Mouse (Mus musculus) embryonic facial prominence, embryonic 14.5 days (tissue): ENCODE measurements at regions not wholly inside any gene's neighbourhood (a gene's known extent, or its start where the extent isn't known, plus 50 kb on each side); places are given as distances from the start of the nearest gene placed in this dataset.

Experiments used
- ATAC-seq: fragments of 200-750 bp; cut with Nextera tagmentation; 2 replicates; pipeline ENCODE4 v1.8.0; 2017; ENCODE audit warnings: low read depth, moderate number of reproducible peaks, moderate TSS enrichment
- DNase-seq: peaks from one replicate; pipeline ENCODE4 v3.0.0-alpha.2; 2015; ENCODE audit warnings: low spot score
- H3K27ac ChIP-seq: fragments of 300-500 bp; sonication (generic); replicated peaks from 2 replicates; pipeline ENCODE4 v1.5.1; 2014; ENCODE audit warnings: low read depth, mild to moderate bottlenecking, low read length, moderate library complexity
- H3K27me3 ChIP-seq: fragments of 300-500 bp; sonication (generic); replicated peaks from 2 replicates; pipeline ENCODE4 v1.6.1; 2014; ENCODE audit warnings: low read length; ENCODE audit not compliant: control insufficient read depth, insufficient read depth
- H3K36me3 ChIP-seq: fragments of 300-500 bp; sonication (generic); 2 replicates; pipeline ENCODE4 v1.6.1; 2014; ENCODE audit warnings: low read length, mixed read lengths; ENCODE audit not compliant: control insufficient read depth, insufficient read depth
- H3K4me1 ChIP-seq: fragments of 300-500 bp; sonication (generic); 2 replicates; pipeline ENCODE4 v1.6.1; 2014; ENCODE audit warnings: antibody characterized with exemption, low read length; ENCODE audit not compliant: control insufficient read depth, insufficient read depth
- H3K4me2 ChIP-seq: fragments of 300-500 bp; sonication (generic); 2 replicates; pipeline ENCODE4 v1.6.1; 2014; ENCODE audit warnings: low read depth, mild to moderate bottlenecking, low read length, moderate library complexity, mixed read lengths
- H3K4me3 ChIP-seq: fragments of 300-500 bp; sonication (generic); 2 replicates; pipeline ENCODE4 v1.5.1; 2014; ENCODE audit warnings: low read depth, mild to moderate bottlenecking, low read length
- H3K9ac ChIP-seq: fragments of 300-500 bp; sonication (generic); 2 replicates; pipeline ENCODE4 v1.6.1; 2014; ENCODE audit warnings: low read depth, mild to moderate bottlenecking, low read length, moderate library complexity, mixed read lengths
- H3K9me3 ChIP-seq: fragments of 300-500 bp; sonication (generic); 2 replicates; pipeline ENCODE4 v1.6.1; 2016; ENCODE audit warnings: low read length; ENCODE audit not compliant: control insufficient read depth
- WGBS: fragments of 180-500 bp; shearing (Covaris S2); extraction: QIAGEN DNeasy Blood & Tissue Kit; methylation state at CpG from one replicate; pipeline ENCODE4 v1.1.7; 2014; 5-methylcytosine and 5-hydroxymethylcytosine counted together

GRCm38 (mm10) chr14:103458340-103458739 is 54.8 kb upstream of the Scel start:
- Histone ChIP-seq H3K9me3 (no peaks in the 10 kb centered on the region), H3K4me2 (no peak overlapping the region), H3K9ac (no peak overlapping the region), H3K4me3 (no peak overlapping the region), H3K4me1 (no peaks in the 10 kb centered on the region), H3K36me3 (no peaks in the 10 kb centered on the region), H3K27ac (no peak overlapping the region), H3K27me3 (no peaks in the 10 kb centered on the region)
- ATAC-seq (no peak), DNase-seq (no peak)

- no peaks in the 10 kb centered on the region for H3K27me3 ChIP-seq
- DNase-seq, result no peak
- H3K4me1 ChIP-seq, result no peaks in the 10 kb centered on the region
- no peak overlapping the region for H3K4me2 ChIP-seq
- H3K4me3 ChIP-seq, result no peak overlapping the region
- WGBS, result 79% methylated on average over 1 of the region's 1 CpGs
- H3K27ac ChIP-seq, result no peak overlapping the region
- H3K36me3 ChIP-seq, result no peaks in the 10 kb centered on the region
- no peak overlapping the region for H3K9ac ChIP-seq
- ATAC-seq, result no peak
- no peaks in the 10 kb centered on the region for H3K9me3 ChIP-seq
Measured at GRCm38 (mm10) chr14:103456106-103456505, 57.0 kb upstream of the Scel start.

- H3K9ac ChIP-seq, result no peak overlapping the region
- no peak overlapping the region for H3K27ac ChIP-seq
- H3K4me3 ChIP-seq, result no peak overlapping the region
- H3K27me3 ChIP-seq, result no peaks in the 10 kb centered on the region
- DNase-seq (no peak), ATAC-seq (no peak)
- no peak overlapping the region for H3K4me2 ChIP-seq
- H3K36me3 ChIP-seq, result no peaks in the 10 kb centered on the region
- H3K9me3 ChIP-seq, result no peaks in the 10 kb centered on the region
- WGBS, result 83% methylated on average over 6 of the region's 6 CpGs
- no peaks in the 10 kb centered on the region for H3K4me1 ChIP-seq
Measured at GRCm38 (mm10) chr14:103450756-103451155, 62.4 kb upstream of the Scel start.

GRCm38 (mm10) chr14:103449447-103449846 is 63.7 kb upstream of the Scel start:
- ATAC-seq (no peak), DNase-seq (no peak)
- H3K9me3 ChIP-seq, result no peaks in the 10 kb centered on the region
- no peaks in the 10 kb centered on the region for H3K27me3 ChIP-seq
- no peaks in the 10 kb centered on the region for H3K36me3 ChIP-seq
- no peak overlapping the region for H3K4me3 ChIP-seq
- no peak overlapping the region for H3K27ac ChIP-seq
- WGBS, result 77% methylated on average over 5 of the region's 5 CpGs
- H3K4me2 ChIP-seq, result no peak overlapping the region
- no peak overlapping the region for H3K9ac ChIP-seq
- H3K4me1 ChIP-seq, result no peaks in the 10 kb centered on the region

- Histone ChIP-seq H3K27ac (no peak overlapping the region), H3K9ac (no peak overlapping the region), H3K27me3 (no peaks in the 10 kb centered on the region), H3K9me3 (no peaks in the 10 kb centered on the region), H3K4me3 (no peak overlapping the region), H3K4me2 (no peak overlapping the region), H3K36me3 (no peaks in the 10 kb centered on the region), H3K4me1 (no peaks in the 10 kb centered on the region)
- no peak for ATAC-seq
- WGBS, result 67% methylated on average over 7 of the region's 7 CpGs
- DNase-seq, result no peak
Measured at GRCm38 (mm10) chr14:103449033-103449432, 64.1 kb upstream of the Scel start.

GRCm38 (mm10) chr14:103446671-103447070 is 66.5 kb upstream of the Scel start:
- H3K4me1 ChIP-seq, result no peaks in the 10 kb centered on the region
- no peak overlapping the region for H3K9ac ChIP-seq
- no peak overlapping the region for H3K4me2 ChIP-seq
- ATAC-seq, result peak; percentile 79
- H3K27ac ChIP-seq, result no peak overlapping the region
- 49% methylated on average over 2 of the region's 2 CpGs for WGBS
- no peaks in the 10 kb centered on the region for H3K27me3 ChIP-seq
- no peaks in the 10 kb centered on the region for H3K9me3 ChIP-seq
- H3K36me3 ChIP-seq, result no peaks in the 10 kb centered on the region
- H3K4me3 ChIP-seq, result no peak overlapping the region
- peak; percentile 41 for DNase-seq

GRCm38 (mm10) chr14:103441454-103442065 is 71.6 kb upstream of the Scel start:
- Histone ChIP-seq H3K27ac (no peak overlapping the region), H3K9me3 (no peaks in the 10 kb centered on the region), H3K4me3 (no peak overlapping the region), H3K36me3 (no peaks in the 10 kb centered on the region), H3K4me2 (no peak overlapping the region), H3K4me1 (no peaks in the 10 kb centered on the region), H3K27me3 (no peaks in the 10 kb centered on the region), H3K9ac (no peak overlapping the region)
- WGBS, result 69% methylated on average over 15 of the region's 15 CpGs
- ATAC-seq (no peak), DNase-seq (no peak)

- no peak overlapping the region for H3K4me2 ChIP-seq
- H3K4me1 ChIP-seq, result no peaks in the 10 kb centered on the region
- ATAC-seq (no peak), DNase-seq (no peak)
- no peak overlapping the region for H3K27ac ChIP-seq
- no peak overlapping the region for H3K9ac ChIP-seq
- no peaks in the 10 kb centered on the region for H3K9me3 ChIP-seq
- H3K4me3 ChIP-seq, result no peak overlapping the region
- H3K36me3 ChIP-seq, result no peaks in the 10 kb centered on the region
- H3K27me3 ChIP-seq, result no peaks in the 10 kb centered on the region
- 65% methylated on average over 8 of the region's 8 CpGs for WGBS
Measured at GRCm38 (mm10) chr14:103440243-103440642, 72.9 kb upstream of the Scel start.

GRCm38 (mm10) chr14:103434218-103434617 is 78.9 kb upstream of the Scel start:
- no peak overlapping the region for H3K4me2 ChIP-seq
- no peak overlapping the region for H3K9ac ChIP-seq
- ATAC-seq (no peak), DNase-seq (no peak)
- H3K9me3 ChIP-seq, result no peaks in the 10 kb centered on the region
- H3K4me1 ChIP-seq, result no peaks in the 10 kb centered on the region
- H3K27me3 ChIP-seq, result no peaks in the 10 kb centered on the region
- no peak overlapping the region for H3K4me3 ChIP-seq
- H3K27ac ChIP-seq, result no peak overlapping the region
- WGBS, result 49% methylated on average over 4 of the region's 4 CpGs
- H3K36me3 ChIP-seq, result no peaks in the 10 kb centered on the region
